Mouse (Mus musculus): Measurements from ENCODE around the gene Ggta1.

DNA sequence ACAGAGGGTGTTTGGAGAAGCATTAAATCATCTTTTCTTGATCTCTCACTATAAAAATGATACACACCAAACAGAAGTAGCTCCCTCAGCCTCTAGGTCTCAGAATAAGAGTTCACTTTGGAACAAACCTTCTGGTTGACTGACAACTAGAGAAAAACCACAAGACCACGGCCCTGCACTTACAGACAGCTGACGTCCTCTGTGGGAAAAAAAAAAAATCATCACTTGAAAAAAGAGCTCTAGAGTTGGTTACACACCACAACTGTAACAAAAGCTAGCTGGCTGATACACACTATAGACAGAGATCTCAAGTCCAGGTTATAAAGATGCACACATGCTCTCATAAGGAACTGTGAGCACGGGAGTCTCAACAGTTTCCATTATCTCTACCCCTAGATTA, 9.3 kb downstream of the Ggta1 start:
- TF ChIP-seq CTCF (IDR thresholded peaks at IDR 0.05; ENCODE audit: low read depth, low read length) (no peak), POLR2A (IDR thresholded peaks at IDR 0.05; ENCODE audit: extremely low read depth, insufficient read depth, low read length) (no peak)
